Mouse (Mus musculus) embryo, embryonic 9.5 days (tissue): ENCODE measurements at regions not wholly inside any gene's neighbourhood (a gene's known extent, or its start where the extent isn't known, plus 50 kb on each side); places are given as distances from the start of the nearest gene placed in this dataset.

Source experiments
- DNase-seq: peaks from one replicate; pipeline ENCODE4 v3.0.0-alpha.2; 2017; ENCODE audit errors: extremely low spot score

GRCm38 (mm10) chr4:131577571-131577970 lies 260.5 kb downstream of the Ptpru start:
- DNase-seq: no peak

GRCm38 (mm10) chr4:131585946-131586345 lies 252.1 kb downstream of the Ptpru start:
- DNase-seq: no peak

DNA sequence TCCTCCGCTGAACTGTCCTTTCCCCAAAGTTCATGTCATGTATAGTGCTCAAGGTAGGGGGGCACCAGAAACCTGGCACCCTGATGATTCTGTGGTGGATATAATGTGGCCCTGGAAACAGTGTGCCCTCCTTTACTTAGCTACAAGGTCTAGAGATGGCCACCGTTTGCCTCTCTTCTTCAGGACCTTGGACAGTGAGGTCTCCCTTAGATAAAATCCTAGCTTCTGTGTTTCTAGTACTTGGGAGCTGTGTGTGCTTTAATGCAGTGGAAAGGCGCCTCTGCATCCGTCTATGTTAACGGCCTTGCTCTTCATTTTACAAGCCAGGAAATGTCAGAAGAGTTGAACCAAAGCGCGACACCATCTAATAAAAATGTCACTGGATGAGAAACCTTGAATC lies 250.6 kb downstream of the Ptpru start:
- peak; percentile 4 for DNase-seq

DNA sequence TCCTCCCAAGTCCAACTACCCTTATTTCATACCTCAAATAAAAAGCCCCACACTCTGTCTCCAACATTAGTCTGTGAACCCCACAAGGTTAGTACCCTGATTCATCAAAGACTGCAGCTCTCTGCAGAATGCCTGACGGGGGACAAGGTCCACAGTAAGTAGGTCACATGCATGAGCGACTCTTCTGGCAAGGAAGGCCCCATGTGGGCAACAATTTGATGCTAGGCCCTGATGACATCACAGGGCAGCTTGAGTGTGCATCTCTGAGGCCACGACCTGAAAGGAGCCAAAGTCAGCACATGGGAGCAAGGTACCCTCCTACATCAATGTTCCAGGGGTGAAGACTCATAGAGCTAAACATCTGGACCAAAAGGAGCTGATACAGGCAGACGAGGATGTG lies 248.0 kb downstream of the Ptpru start:
- no peak for DNase-seq

DNA sequence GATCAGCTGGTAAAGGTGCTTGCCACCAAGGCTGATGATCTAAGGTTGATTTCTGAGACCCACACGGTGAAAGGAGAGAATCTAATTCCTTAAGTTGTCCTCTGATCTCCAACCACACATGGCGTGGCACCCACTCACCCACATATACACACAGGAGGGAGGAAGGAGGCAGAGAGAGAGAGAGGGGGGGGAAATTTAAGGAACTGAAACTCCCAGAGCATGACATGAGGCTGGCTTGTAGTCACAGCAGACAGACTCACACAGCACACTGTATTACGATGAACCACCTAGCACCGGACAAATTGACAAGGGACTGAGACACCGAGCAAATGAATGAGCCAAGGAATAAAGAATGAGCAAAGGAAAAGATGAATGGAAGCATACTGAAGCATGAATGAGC lies 246.6 kb downstream of the Ptpru start:
- DNase-seq: no peak

- no peak for DNase-seq
Observed at GRCm38 (mm10) chr4:131597996-131598395, 240.1 kb downstream of the Ptpru start.

DNA sequence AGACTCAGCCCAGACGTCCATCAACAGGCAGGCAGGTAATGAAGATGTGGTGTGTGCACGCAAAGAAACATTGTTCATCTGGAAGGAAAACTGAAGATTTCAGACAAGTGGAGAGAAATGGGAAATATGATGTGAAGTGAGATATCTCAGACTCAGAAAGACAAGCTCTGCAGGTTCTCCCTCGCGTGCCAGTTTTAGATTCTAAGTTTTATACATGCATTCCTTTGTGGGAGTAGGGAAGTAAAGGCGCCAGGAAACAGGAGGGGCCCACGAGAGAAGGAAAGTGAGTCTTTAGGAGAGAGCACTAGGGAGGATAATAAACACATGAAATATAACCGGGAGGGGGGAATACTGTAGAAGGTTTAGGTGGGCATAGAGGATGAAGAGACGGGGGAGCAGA lies 223.7 kb downstream of the Ptpru start:
- no peak for DNase-seq

- DNase-seq: no peak
Observed at GRCm38 (mm10) chr4:131615587-131615986, 222.5 kb downstream of the Ptpru start.

DNA sequence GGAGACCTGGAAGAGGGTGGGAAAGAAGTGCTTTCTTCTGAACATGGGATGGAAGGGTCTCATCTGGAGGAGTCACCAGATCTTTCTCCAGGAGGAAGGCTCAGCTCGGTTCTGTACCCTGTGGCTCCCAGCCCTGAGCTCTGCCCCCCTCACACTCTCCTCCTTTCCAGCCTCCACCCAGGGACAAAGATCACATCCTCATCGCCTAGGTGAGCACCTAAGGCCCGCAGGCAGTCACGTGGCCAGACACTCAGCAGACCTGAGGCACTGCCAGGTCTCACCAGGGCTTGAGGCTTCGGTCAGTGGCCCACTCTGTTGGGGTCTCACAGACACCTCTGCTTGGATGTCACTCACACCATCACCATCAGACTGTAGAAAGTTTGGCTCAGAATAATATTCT lies 200.0 kb downstream of the Ptpru start:
- no peak for DNase-seq

DNA sequence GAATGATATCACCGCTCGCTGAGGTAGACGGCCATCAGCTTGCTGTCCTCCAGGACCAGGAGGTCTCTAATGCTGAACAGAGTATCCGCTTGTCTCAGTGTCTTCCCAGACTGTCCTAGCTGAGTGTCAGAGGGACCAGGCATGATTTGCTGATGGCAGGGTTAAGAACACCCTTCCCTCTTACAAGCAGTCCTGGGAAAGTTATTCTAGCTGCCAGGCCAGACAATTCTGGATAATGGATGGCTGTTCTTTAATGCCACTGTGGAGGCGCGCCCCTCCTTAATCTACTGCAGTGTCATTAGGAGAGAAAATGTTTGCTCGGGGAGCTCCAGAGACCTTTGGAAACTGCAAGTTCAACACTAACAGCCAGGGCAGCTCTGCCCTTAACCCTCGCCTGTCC lies 182.1 kb downstream of the Ptpru start:
- no peak for DNase-seq

DNA sequence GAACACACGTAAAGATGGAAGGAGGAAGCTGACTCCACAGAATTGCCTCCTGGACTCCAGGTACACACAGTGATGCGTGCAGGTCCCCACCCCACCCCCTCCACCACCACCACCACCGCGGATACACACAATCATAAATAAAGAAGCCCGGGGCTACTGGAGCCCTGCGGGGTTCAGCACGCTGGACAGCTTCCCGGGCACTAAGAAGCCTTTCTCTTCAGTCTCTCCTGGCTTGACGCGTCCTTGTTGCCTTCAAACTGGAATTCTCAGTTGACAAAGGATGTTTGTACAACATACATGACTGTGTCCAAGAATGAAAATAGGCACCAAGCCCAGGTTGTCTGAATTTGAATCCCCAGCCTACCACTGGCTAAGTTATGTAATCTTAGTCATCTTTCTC lies 180.2 kb downstream of the Ptpru start:
- peak; percentile 15 for DNase-seq

DNA sequence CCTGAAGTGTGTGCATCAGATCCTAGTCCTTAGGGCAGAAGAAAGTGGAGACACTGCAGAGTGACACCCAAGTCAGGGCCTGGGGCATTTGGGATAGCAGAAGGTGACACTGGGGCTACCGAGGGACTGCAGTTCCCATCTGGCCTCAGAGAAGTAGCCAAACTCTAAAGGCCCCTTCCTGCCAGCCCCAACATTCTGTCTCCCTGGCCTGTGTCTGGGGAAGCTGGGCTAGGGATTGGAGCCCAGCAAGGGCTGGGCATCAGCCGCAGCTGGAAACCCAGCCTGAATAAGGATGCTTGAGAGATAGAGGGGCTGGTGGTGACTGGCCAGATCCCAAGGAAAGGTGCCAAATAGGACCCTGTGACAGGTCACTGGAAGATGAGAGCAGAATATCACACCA lies 177.2 kb downstream of the Ptpru start:
- DNase-seq: no peak

GRCm38 (mm10) chr4:131671784-131672515 lies 166.1 kb downstream of the Ptpru start:
- no peak for DNase-seq

DNA sequence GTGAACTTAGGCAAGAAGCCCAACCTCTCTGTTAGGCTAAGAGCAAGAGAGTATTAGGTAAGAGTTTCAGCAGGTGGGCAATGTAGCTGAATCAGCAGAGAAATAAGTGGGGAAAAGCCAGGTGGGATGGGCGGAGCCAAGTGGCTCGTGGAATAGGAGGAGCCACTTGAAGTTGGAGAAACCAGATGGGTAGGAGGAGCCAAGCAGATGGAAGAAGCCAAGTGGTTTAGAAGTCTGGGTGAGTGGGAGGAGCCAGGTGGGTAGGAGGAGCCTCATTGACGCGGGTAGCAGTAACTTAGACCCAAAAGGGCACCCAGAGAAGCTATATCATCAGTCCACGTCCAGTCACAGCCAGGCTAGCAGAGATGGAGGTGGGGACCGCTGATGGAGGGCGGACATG lies 160.1 kb downstream of the Ptpru start:
- no peak for DNase-seq

DNA sequence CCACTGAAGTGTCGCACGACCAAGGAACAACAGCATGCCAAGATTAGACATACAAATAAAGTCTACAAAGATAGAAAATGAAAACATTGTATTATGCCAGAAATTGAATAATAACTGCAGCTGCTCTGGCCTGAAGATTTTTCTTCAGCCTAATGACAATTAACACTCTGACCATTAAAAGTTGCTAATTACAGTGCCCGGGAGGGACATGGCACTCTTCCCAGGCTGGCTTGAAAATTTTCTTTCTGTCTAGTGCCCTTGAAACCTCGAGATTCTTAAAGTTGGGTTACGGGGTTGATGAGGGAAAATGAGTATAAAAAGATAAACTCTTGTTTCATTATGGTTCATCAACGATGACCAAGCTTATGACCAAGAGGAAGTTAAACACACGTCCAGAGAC lies 154.9 kb downstream of the Ptpru start:
- no peak for DNase-seq

GRCm38 (mm10) chr4:131685544-131685943 lies 152.5 kb downstream of the Ptpru start:
- DNase-seq: no peak

GRCm38 (mm10) chr4:131694232-131694631 lies 143.9 kb downstream of the Ptpru start:
- peak; percentile 59 for DNase-seq

GRCm38 (mm10) chr4:131695941-131696912 lies 141.9 kb downstream of the Ptpru start:
- no peak for DNase-seq
